Mouse (Mus musculus): ENCODE data around the gene Fam187b. TPM values are rescaled to one million over a fixed set of nuclear protein-coding genes. Genes with fewer than 3 reads are reported as not detected.
A peak's percentile ranks its signal among the peaks of the same experiment; 100 is the strongest.

Fam187b gene
- polyA plus RNA-seq, 1 experiment: 1.00 TPM

DNA sequence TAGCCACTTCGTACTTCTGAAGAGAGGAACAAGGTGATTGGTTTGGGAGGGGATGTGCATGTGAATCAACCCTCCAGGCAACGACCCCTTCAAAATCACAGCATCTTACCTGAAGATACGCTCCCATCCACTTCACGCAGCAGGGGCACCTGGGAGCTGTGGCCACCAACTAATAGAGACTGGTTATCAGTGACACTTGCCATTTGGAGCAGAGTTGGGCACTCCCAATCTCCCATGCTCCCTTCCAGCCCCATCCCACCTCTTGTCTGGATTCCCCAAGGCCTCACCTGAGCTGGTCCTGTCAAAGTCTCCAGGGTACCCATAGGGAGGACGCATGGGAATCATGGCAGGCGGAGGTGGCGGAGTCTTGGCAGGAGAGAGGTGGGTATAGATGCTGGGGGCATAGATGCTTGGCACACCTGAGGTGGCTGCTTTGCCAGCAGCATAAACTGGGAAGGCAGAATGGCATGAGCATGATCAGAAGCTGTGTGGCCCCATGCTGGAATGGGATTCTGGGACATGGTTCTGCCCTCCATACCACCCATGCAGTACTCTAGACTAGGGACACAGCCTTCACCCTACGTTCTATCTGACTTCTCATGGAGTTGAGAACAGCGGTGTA lies 14.6 kb upstream of the Fam187b start:
- 96% methylated on average over 9 of the region's 9 CpGs for WGBS
- no peak for TF ChIP-seq CTCF (IDR thresholded peaks at IDR 0.05; ENCODE audit: borderline replicate concordance, control insufficient read depth, extremely low read depth, insufficient read depth, low read length, poor library complexity)
- no peak for TF ChIP-seq POLR2A (IDR thresholded peaks at IDR 0.05; ENCODE audit: control insufficient read depth, extremely low read depth, insufficient read depth, low read length, poor library complexity)
- Histone ChIP-seq H3K4me1 (replicated peaks; ENCODE audit: control insufficient read depth, insufficient read depth, low read length) (peaks cover 12% of the 10 kb centered on the region), H3K27me3 (ENCODE audit: control insufficient read depth, insufficient read depth, low read length) (no peaks in the 10 kb centered on the region), H3K27ac (ENCODE audit: control insufficient read depth, insufficient read depth, low read length) (no peak overlapping the region), H3K36me3 (ENCODE audit: control insufficient read depth, insufficient read depth, low read length) (peaks cover 11% of the 10 kb centered on the region), H3K4me3 (ENCODE audit: control insufficient read depth, insufficient read depth, low read length) (no peak overlapping the region)
- no peak for DNase-seq

DNA sequence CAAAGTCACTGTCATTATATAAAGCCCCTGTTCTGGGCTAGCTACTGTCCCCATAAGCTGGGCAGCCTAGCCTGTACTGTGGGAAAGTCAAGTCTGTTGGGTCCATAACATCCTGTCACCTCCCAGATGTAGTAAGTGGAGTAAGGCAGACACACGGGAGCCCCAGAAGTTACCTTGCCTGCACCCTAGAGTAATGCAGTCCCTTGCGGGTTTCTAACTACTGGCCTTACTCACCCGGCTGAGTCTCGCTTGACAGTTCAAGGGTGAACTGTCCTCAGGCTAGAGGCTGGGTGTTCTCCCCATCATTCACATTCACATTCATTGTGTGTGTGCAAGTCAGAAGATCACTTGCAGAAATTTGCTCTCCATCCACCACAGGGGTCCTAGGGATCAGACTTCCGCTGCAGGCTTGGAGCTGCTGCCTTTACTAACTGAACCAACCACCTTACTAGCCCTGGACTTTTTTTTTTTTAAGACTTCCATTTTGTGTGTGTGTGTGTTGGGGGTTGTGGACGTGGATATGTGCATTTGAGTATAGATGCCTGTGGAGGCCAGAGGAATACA lies 13.7 kb upstream of the Fam187b start:
- DNase-seq: no peak
- no peak for TF ChIP-seq CTCF (IDR thresholded peaks at IDR 0.05; ENCODE audit: borderline replicate concordance, control insufficient read depth, extremely low read depth, insufficient read depth, low read length, poor library complexity)
- TF ChIP-seq POLR2A (IDR thresholded peaks at IDR 0.05; ENCODE audit: control insufficient read depth, extremely low read depth, insufficient read depth, low read length, poor library complexity): no peak
- Histone ChIP-seq H3K36me3 (ENCODE audit: control insufficient read depth, insufficient read depth, low read length) (0 out of 2 replicates have a peak, but pooled peaks cover 2% of the 10 kb centered on the region), H3K27me3 (ENCODE audit: control insufficient read depth, insufficient read depth, low read length) (no peaks in the 10 kb centered on the region), H3K4me1 (replicated peaks; ENCODE audit: control insufficient read depth, insufficient read depth, low read length) (peaks cover 12% of the 10 kb centered on the region), H3K27ac (ENCODE audit: control insufficient read depth, insufficient read depth, low read length) (no peak overlapping the region), H3K4me3 (ENCODE audit: control insufficient read depth, insufficient read depth, low read length) (no peak overlapping the region)
- WGBS: 97% methylated on average over 6 of the region's 6 CpGs

DNA sequence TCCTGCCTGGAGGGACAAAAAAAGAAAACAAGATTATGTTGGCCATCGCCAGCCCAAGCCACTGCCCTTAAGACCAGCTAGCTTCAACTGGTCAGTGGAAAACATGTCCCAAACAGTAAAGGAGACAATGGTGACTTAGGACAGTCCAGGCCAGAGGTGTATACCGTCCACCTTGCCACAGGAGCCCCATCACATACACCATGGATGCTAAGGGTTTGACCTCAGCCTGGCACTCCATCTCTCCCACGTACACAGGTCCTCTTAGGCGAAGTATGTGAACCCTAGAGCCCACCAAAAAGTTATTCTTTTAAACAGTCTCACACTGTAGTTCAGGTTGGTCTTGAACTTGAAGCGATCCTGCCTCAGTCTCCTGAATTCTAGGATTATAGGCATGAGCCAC lies 10.7 kb upstream of the Fam187b start:
- no peak overlapping the region for H3K27ac ChIP-seq (ENCODE audit: control insufficient read depth, insufficient read depth, low read length)
- no peak for DNase-seq
- H3K27me3 ChIP-seq (ENCODE audit: control insufficient read depth, insufficient read depth, low read length): no peaks in the 10 kb centered on the region
- H3K4me1 ChIP-seq (replicated peaks; ENCODE audit: control insufficient read depth, insufficient read depth, low read length): peaks cover 29% of the 10 kb centered on the region
- H3K4me3 ChIP-seq (ENCODE audit: control insufficient read depth, insufficient read depth, low read length): no peak overlapping the region
- no peaks in the 10 kb centered on the region for H3K36me3 ChIP-seq (ENCODE audit: control insufficient read depth, insufficient read depth, low read length)
- WGBS: 93% methylated on average over 5 of the region's 5 CpGs
- TF ChIP-seq POLR2A (IDR thresholded peaks at IDR 0.05; ENCODE audit: control insufficient read depth, extremely low read depth, insufficient read depth, low read length, poor library complexity): no peak
- TF ChIP-seq CTCF (IDR thresholded peaks at IDR 0.05; ENCODE audit: borderline replicate concordance, control insufficient read depth, extremely low read depth, insufficient read depth, low read length, poor library complexity): no peak

DNA sequence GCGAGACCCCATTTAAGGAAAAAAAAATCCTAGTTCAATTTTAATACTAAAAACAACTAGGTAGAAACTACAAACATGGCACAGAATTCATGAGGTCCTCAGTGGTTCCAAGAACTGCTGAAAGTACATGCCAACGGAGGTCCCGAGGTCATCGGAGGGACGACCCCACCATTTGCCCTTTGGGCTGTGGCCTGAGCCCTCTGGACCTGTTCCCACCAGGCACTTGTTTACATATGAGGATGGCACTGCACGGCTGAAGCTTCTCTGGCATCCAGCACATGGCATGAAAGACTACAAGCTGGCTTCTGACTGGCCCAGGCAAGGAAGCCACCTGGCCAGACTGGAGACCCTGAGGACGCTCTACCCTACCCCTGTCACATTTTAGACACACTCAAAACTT lies 9.2 kb upstream of the Fam187b start:
- 96% methylated on average over 7 of the region's 7 CpGs for WGBS
- TF ChIP-seq CTCF (IDR thresholded peaks at IDR 0.05; ENCODE audit: borderline replicate concordance, control insufficient read depth, extremely low read depth, insufficient read depth, low read length, poor library complexity): no peak
- no peak for TF ChIP-seq POLR2A (IDR thresholded peaks at IDR 0.05; ENCODE audit: control insufficient read depth, extremely low read depth, insufficient read depth, low read length, poor library complexity)
- no peak overlapping the region for H3K27ac ChIP-seq (ENCODE audit: control insufficient read depth, insufficient read depth, low read length)

DNA sequence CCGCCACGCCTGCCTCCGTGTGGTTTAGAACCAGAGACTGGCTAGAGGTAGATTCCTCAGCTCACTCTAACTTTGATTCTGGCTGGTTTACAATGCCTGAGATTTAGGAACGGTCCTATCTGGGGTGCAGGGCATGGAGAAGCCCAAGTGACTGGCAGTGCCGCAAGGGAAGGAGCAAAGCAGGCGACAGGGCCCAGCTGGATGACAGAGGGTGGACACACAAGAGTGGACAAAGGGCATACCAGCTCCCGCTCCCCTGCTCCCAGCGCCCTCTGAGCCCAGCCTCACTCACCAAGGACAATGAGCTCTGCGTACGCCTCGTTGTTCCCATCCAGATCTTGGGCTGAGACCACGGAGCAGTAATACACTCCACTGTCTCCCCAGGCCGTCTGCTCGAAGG lies 7.9 kb upstream of the Fam187b start:
- Histone ChIP-seq H3K27me3 (ENCODE audit: control insufficient read depth, insufficient read depth, low read length) (no peaks in the 10 kb centered on the region), H3K27ac (ENCODE audit: control insufficient read depth, insufficient read depth, low read length) (no peak overlapping the region), H3K4me3 (ENCODE audit: control insufficient read depth, insufficient read depth, low read length) (no peak overlapping the region), H3K36me3 (ENCODE audit: control insufficient read depth, insufficient read depth, low read length) (no peaks in the 10 kb centered on the region), H3K4me1 (replicated peaks; ENCODE audit: control insufficient read depth, insufficient read depth, low read length) (peaks cover 23% of the 10 kb centered on the region)
- DNase-seq: no peak
- no peak for TF ChIP-seq POLR2A (IDR thresholded peaks at IDR 0.05; ENCODE audit: control insufficient read depth, extremely low read depth, insufficient read depth, low read length, poor library complexity)
- no peak for TF ChIP-seq CTCF (IDR thresholded peaks at IDR 0.05; ENCODE audit: borderline replicate concordance, control insufficient read depth, extremely low read depth, insufficient read depth, low read length, poor library complexity)
- 81% methylated on average over 14 of the region's 14 CpGs for WGBS

More for the DNA sequence above, 9.2 kb upstream of the Fam187b start:
- no peak for DNase-seq
- Histone ChIP-seq H3K27me3 (ENCODE audit: control insufficient read depth, insufficient read depth, low read length) (no peaks in the 10 kb centered on the region), H3K36me3 (ENCODE audit: control insufficient read depth, insufficient read depth, low read length) (no peaks in the 10 kb centered on the region), H3K4me1 (replicated peaks; ENCODE audit: control insufficient read depth, insufficient read depth, low read length) (peaks cover 23% of the 10 kb centered on the region), H3K4me3 (ENCODE audit: control insufficient read depth, insufficient read depth, low read length) (no peak overlapping the region)

DNA sequence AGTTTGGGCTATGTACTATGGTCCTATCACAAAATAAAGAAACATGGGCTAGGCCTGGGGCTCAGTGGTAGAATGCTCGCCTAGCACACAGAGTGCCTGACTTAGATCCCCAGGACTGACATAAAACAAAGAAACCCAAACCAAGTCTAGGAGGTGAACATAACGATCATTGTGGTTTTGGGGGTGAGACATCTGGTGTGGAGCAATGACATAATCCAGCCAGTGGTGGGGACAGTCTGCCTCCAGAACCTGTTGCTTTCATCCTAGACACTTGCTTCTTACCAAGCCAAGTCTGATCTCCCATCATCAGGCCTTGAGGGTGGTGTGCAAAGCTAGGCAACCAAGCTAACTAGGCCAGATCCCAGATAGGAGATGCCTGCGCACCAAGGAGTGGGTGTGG lies 6.9 kb upstream of the Fam187b start:
- peak overlapping the region; percentile 67 for H3K27ac ChIP-seq (ENCODE audit: control insufficient read depth, insufficient read depth, low read length)

More for the DNA sequence above, 6.9 kb upstream of the Fam187b start:
- Histone ChIP-seq H3K4me3 (ENCODE audit: control insufficient read depth, insufficient read depth, low read length) (no peak overlapping the region), H3K27me3 (ENCODE audit: control insufficient read depth, insufficient read depth, low read length) (no peaks in the 10 kb centered on the region), H3K36me3 (ENCODE audit: control insufficient read depth, insufficient read depth, low read length) (no peaks in the 10 kb centered on the region), H3K4me1 (replicated peaks; ENCODE audit: control insufficient read depth, insufficient read depth, low read length) (peaks cover 23% of the 10 kb centered on the region)
- 15% methylated on average over 3 of the region's 3 CpGs for WGBS
- TF ChIP-seq CTCF (IDR thresholded peaks at IDR 0.05; ENCODE audit: borderline replicate concordance, control insufficient read depth, extremely low read depth, insufficient read depth, low read length, poor library complexity): no peak
- no peak for TF ChIP-seq POLR2A (IDR thresholded peaks at IDR 0.05; ENCODE audit: control insufficient read depth, extremely low read depth, insufficient read depth, low read length, poor library complexity)
- no peak for DNase-seq
